Mouse (Mus musculus) lung, embryonic 16.5 days (tissue): ENCODE measurements around the gene Slc27a1. TPM values are rescaled to one million over a fixed set of nuclear protein-coding genes. Genes with fewer than 3 reads are reported as not detected.
A peak's percentile ranks its signal among the peaks of the same experiment; 100 is the strongest.

Experiments used
- ATAC-seq: fragments of 200-750 bp; cut with Nextera tagmentation; 2 replicates; pipeline ENCODE4 v1.8.0; 2017; ENCODE audit warnings: low read depth, mild to moderate bottlenecking, moderate library complexity
- H3K27ac ChIP-seq: fragments of 300-500 bp; sonication (generic); 2 replicates; pipeline ENCODE4 v1.5.1; 2014; ENCODE audit warnings: mild to moderate bottlenecking, control low read depth, low read length
- H3K27me3 ChIP-seq: fragments of 300-500 bp; sonication (generic); 2 replicates; pipeline ENCODE4 v1.6.1; 2014; ENCODE audit warnings: low read depth, low read length, mixed read lengths; ENCODE audit not compliant: control insufficient read depth, insufficient read depth
- H3K36me3 ChIP-seq: fragments of 300-500 bp; sonication (generic); 2 replicates; pipeline ENCODE4 v1.6.1; 2014; ENCODE audit warnings: low read length; ENCODE audit not compliant: control insufficient read depth, insufficient read depth
- H3K4me1 ChIP-seq: fragments of 300-500 bp; sonication (generic); replicated peaks from 2 replicates; pipeline ENCODE4 v1.6.1; 2014; ENCODE audit warnings: low read length, mixed read lengths; ENCODE audit not compliant: control insufficient read depth, insufficient read depth
- H3K4me2 ChIP-seq: fragments of 300-500 bp; sonication (generic); 2 replicates; pipeline ENCODE4 v1.6.1; 2014; ENCODE audit warnings: low read depth, low read length, control low read depth
- H3K4me3 ChIP-seq: fragments of 300-500 bp; sonication (generic); 2 replicates; pipeline ENCODE4 v1.5.1; 2014; ENCODE audit warnings: mild to moderate bottlenecking, low read length, control low read depth
- H3K9ac ChIP-seq: fragments of 300-500 bp; sonication (generic); 2 replicates; pipeline ENCODE4 v1.6.1; 2014; ENCODE audit warnings: low read length, control low read depth
- H3K9me3 ChIP-seq: fragments of 300-500 bp; sonication (generic); 2 replicates; pipeline ENCODE4 v1.6.1; 2016; ENCODE audit warnings: low read length; ENCODE audit not compliant: control insufficient read depth
- WGBS: fragments of 180-500 bp; shearing (Covaris S2); extraction: QIAGEN DNeasy Blood & Tissue Kit; methylation state at CpG from one replicate; pipeline ENCODE4 v1.1.7; 2014; 5-methylcytosine and 5-hydroxymethylcytosine counted together
- polyA plus RNA-seq: library from polyadenylated mRNA; unstranded; fragments of >200 nt; fragmentation: Nextera tagmentation; extraction: Ambion mirVana; gene quantifications from 2 replicates; pipeline ENCODE4 v1.2.1, GENCODE M21; 2015

Gene Slc27a1
- polyA plus RNA-seq, 1 experiment from 2014 or later = 39.5 TPM

DNA sequence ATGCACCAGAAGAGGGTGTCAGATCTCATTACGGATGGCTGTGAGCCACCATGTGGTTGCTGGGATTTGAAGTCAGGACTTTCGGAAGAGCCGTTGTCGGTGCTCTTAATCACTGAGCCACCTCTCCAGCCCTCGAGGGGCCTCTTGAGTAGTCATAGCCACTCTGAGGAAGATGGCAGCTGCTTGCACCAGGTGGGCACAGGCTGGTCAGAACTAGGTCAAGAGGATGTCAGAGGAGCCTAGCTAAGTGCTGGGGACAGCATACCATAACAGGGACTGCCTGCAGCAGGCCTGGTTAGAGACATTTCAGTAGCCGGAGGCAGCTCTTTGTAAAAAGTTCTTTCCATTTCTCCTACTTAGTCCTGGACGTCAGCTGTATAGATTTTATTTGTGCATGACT is 17.9 kb upstream of the Slc27a1 start:
- Histone ChIP-seq H3K9me3 (no peaks in the 10 kb centered on the region), H3K27me3 (no peaks in the 10 kb centered on the region), H3K4me2 (no peak overlapping the region), H3K4me3 (no peak overlapping the region), H3K27ac (no peak overlapping the region), H3K9ac (no peak overlapping the region), H3K36me3 (peaks cover 12% of the 10 kb centered on the region; the same call in 1 of the 2 replicates), H3K4me1 (0 out of 2 replicates have a peak, but pooled peaks cover 3% of the 10 kb centered on the region)
- 44% methylated on average over 7 of the region's 7 CpGs for WGBS
- no peak for ATAC-seq

DNA sequence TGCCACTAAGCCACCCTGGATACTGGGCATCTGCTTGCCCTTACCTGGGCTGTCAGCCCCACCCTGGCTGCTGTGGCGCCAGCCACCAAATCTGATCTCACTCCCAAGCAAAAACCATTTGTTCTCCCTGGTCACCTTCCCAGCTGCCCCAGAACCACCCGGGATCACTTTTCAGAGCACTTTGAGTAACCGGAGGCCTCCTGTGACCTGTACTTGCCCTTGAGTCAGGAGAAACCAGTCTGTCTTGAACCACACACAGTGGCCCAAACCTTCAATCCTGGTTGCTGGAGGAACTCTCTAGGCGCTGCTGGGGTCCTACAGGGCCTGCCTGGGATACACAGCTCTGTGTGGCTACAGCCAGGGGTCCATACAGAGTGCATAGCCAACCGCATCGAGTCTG is 15.9 kb upstream of the Slc27a1 start:
- peaks cover 10% of the 10 kb centered on the region for H3K27me3 ChIP-seq
- H3K4me1 ChIP-seq = 0 out of 2 replicates have a peak, but pooled peaks cover 3% of the 10 kb centered on the region
- 48% methylated on average over 6 of the region's 6 CpGs for WGBS
- no peak overlapping the region for H3K4me3 ChIP-seq
- H3K9me3 ChIP-seq = no peaks in the 10 kb centered on the region
- H3K9ac ChIP-seq = no peak overlapping the region
- no peak overlapping the region for H3K27ac ChIP-seq
- ATAC-seq = no peak
- peaks cover 8% of the 10 kb centered on the region; the same call in 1 of the 2 replicates for H3K36me3 ChIP-seq
- H3K4me2 ChIP-seq = no peak overlapping the region

DNA sequence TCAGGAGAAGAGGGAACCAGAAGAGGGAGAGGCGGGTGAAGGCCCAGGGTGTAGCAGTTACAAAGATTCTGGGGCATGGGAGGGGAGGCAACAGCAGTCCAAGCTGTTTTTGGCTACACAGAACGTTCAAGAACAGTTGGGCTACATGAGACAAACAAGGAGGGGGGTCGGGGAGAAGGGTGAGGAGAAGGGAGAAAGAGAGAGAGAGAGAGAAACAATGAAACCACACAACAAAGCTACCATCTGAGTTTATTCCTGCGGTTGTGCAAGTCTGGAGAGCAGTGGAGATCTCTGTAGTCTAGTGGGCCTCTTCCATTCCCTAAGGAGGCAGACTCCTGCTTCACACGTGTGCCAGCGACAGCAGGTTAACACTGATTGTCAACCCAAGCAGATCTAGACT is 14.7 kb upstream of the Slc27a1 start:
- Histone ChIP-seq H3K27me3 (peaks cover 22% of the 10 kb centered on the region), H3K27ac (peak overlapping the region; percentile 39; the same call in 1 of the 2 replicates), H3K4me3 (no peak overlapping the region), H3K36me3 (no peaks in the 10 kb centered on the region), H3K9me3 (no peaks in the 10 kb centered on the region), H3K9ac (no peak overlapping the region), H3K4me2 (no peak overlapping the region), H3K4me1 (peaks cover 7% of the 10 kb centered on the region; the same call in 1 of the 2 replicates)
- WGBS = 56% methylated on average over 6 of the region's 6 CpGs
- ATAC-seq = no peak

DNA sequence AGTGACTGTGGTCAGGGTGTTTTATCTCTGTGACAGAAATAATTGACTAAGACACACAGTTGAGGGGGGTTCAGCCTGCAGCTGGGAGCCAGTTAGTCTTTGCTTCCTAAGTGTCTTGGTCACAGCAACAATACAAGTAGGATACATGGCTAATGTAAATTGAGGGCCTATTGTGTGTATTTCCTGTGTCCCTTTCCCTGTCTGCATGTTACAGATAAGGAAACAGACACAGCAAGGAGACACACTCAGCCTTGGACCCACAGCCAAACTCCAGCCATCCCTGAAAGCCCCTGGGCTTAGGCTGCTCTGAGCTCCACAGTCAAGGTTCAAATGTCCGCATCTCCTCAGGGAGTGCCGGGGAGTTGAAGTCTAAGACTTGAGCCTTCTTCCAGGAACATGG is 14.0 kb upstream of the Slc27a1 start:
- ATAC-seq = peak; percentile 29; the same call in 1 of the 2 replicates
- Histone ChIP-seq H3K27me3 (peaks cover 27% of the 10 kb centered on the region), H3K4me1 (peaks cover 7% of the 10 kb centered on the region; the same call in 1 of the 2 replicates), H3K4me2 (no peak overlapping the region), H3K27ac (peak overlapping the region; percentile 3; the same call in 1 of the 2 replicates), H3K4me3 (no peak overlapping the region), H3K9me3 (no peaks in the 10 kb centered on the region), H3K9ac (no peak overlapping the region), H3K36me3 (no peaks in the 10 kb centered on the region)
- WGBS = 76% methylated on average over 2 of the region's 2 CpGs

DNA sequence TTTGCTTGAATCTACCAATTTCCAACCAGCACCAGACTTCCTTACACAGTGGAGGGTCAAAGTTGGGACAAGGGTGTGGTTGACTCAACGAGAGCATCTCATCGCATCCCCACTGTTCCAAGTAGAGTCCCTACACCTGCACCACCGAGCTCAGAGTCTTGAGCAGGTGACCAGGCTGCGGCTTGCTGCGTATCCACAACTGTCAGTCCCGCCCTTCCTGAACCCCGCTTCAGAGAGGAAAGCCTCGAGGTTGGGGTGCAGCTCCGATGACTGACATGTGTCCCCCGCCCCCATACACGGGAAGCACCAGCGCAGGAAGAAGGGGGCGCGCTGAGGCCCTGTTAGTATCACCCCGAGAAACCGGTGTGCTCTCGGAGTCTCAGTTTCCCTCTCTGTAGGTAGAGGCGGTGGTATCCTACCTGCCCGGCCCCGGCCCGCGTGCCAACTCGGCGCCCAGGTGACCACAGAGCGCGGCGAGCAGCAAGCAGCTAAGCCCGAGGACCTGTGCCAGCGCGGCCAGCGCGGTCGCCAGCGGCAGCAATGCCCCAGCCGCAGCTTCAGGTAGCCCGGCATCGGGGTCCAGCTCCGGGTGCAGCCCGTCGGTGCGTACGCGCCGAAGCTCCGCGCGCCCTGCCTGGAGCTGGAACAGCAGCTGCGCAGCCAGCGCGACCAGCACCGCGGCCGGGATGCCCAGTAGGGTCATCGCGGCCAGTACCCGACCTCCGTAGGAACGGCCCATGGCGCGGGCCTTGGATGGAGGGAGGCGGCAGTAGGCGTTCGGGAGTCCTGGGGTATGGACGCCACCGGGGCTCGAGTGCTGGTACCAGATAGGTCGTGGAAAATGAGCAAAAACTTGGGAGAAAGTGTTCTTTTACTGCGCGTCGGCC is 10.4 kb upstream of the Slc27a1 start, which contains the start of gene Tmem221:
Tmem221 (minus strand) TSS at position 801 of the 887 bp plus-strand sequence.
- H3K27me3 ChIP-seq = peaks cover 47% of the 10 kb centered on the region

DNA sequence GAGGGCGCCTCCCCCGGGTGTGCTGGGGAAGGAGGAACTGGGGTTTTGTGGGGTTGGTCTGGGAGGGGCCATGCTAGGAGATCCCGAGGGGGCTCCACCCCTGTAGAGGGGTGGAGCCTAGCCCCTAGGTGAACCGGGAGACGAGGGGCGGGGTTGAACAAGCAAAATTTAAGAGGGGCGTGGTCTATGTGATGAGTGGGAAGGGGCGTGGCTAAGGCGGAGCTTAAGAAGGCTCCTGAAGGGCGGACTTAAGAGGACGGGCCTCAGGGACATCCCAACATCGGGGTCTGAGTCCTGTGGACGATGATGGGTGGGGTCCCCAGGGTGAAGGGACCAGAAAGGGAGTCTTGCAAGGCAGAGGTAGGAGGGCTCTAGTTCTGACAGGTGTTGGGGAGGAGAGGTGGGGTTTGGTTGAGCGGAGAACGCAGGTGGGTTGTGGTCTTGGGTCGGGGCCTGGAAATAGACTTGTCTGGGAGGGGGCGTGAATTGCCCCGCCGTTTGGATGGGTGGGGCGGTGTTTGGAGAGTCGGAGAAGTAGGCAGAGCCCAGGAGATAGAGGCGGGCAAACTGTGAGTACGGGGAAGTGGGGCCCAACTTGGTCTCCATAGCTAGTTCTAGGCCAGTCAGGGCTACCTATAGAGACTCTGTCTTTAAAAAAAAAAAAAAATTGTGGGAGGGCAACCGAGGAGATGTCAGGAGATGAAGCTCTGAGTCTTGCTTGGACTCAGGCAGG is 9.6 kb upstream of the Slc27a1 start:
- Histone ChIP-seq H3K36me3 (no peaks in the 10 kb centered on the region), H3K27me3 (peaks cover 47% of the 10 kb centered on the region), H3K4me2 (peak overlapping the region; percentile 89), H3K9ac (peak overlapping the region; percentile 67), H3K27ac (no peak overlapping the region), H3K9me3 (0 out of 2 replicates have a peak, but pooled peaks cover 2% of the 10 kb centered on the region), H3K4me3 (peak overlapping the region; percentile 58), H3K4me1 (peaks cover 7% of the 10 kb centered on the region)
- ATAC-seq = peak; percentile 75
- 2% methylated on average over 24 of the region's 24 CpGs for WGBS

More for the DNA sequence above, 10.4 kb upstream of the Slc27a1 start, which contains the start of gene Tmem221:
- peak; percentile 11; the same call in 1 of the 2 replicates for ATAC-seq
- no peak within 1 kb of the TSS for H3K27ac ChIP-seq
- 3% methylated on average over 68 of the region's 70 CpGs for WGBS
- no peaks in the 10 kb centered on the region for H3K9me3 ChIP-seq
- H3K4me3 ChIP-seq = peak within 1 kb of the TSS; percentile 58
- H3K4me2 ChIP-seq = peak within 1 kb of the TSS; percentile 89
- H3K36me3 ChIP-seq = no peaks in the 10 kb centered on the region
- H3K4me1 ChIP-seq = peaks cover 10% of the 10 kb centered on the region
- H3K9ac ChIP-seq = peak within 1 kb of the TSS; percentile 67

DNA sequence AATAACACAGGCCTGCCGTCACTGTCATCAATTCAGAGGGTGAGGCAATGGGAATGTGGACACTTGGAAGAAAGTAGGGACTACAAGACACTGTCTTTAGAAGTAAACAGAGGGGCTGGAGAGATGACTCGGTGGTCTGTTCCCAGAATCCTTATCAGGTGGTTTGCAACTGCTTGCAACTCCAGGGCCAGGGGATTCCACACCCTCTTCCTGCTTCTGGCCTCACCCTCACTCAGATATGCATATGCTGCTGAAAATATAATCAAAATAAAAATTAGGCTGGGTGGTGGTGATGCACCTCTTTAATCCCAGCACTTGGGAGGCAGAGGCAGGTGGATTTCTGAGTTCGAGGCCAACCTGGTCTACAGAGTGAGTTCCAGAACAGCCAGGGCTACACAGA is 8.6 kb upstream of the Slc27a1 start:
- H3K4me2 ChIP-seq = no peak overlapping the region
- H3K9me3 ChIP-seq = 0 out of 2 replicates have a peak, but pooled peaks cover 2% of the 10 kb centered on the region
- H3K4me3 ChIP-seq = no peak overlapping the region
- WGBS = 62% methylated on average over 3 of the region's 3 CpGs
- H3K9ac ChIP-seq = no peak overlapping the region
- peaks cover 7% of the 10 kb centered on the region for H3K4me1 ChIP-seq
- H3K36me3 ChIP-seq = no peaks in the 10 kb centered on the region
- no peak for ATAC-seq
- peaks cover 47% of the 10 kb centered on the region for H3K27me3 ChIP-seq
- no peak overlapping the region for H3K27ac ChIP-seq

DNA sequence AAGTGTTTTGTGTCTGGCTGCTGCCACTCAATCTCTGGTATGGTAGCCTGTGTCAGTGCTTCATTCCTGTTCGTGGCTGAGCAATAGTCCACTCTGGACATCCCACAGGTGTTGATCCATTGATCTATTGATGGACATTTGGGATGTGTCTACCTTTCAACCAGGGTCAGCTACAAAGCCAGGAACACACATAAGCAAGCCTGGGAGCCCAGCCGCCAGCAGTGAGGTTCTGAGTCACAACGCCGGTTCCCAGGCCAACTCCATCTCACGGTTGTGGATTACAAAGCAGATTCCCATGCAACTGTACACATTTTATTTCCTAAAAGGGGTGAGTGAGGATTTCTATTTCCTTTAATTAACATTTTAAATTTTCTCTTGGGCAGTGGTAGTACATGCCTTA is 7.9 kb upstream of the Slc27a1 start:
- Histone ChIP-seq H3K4me2 (no peak overlapping the region), H3K27me3 (peaks cover 47% of the 10 kb centered on the region), H3K9me3 (0 out of 2 replicates have a peak, but pooled peaks cover 2% of the 10 kb centered on the region), H3K4me1 (peaks cover 7% of the 10 kb centered on the region), H3K4me3 (no peak overlapping the region), H3K27ac (no peak overlapping the region), H3K9ac (no peak overlapping the region), H3K36me3 (no peaks in the 10 kb centered on the region)
- ATAC-seq = no peak
- WGBS = 80% methylated on average over 5 of the region's 5 CpGs

DNA sequence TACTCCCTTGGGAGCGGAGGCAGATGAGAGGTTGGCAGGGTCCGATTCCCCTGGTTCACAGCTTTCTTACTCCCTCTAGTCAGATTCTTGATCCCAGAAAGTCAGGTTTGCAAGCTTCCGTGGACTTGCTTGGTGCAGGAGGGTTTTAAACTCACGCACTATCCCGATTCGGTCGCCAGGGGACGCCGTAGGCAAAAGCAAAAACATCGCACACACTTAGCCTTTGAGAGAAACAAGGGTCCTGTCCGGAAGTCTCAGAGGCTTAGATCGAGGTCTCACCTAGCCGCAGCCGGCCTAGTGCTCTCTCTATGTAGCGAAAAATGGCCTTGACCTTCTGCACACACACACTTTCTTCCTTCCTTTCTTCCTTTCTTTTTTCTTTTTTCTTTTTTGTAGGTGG is 7.3 kb upstream of the Slc27a1 start:
- peak; percentile 48 for ATAC-seq
- peaks cover 7% of the 10 kb centered on the region for H3K4me1 ChIP-seq
- H3K36me3 ChIP-seq = no peaks in the 10 kb centered on the region
- no peak overlapping the region for H3K9ac ChIP-seq
- peaks cover 47% of the 10 kb centered on the region for H3K27me3 ChIP-seq
- H3K4me2 ChIP-seq = no peak overlapping the region
- H3K4me3 ChIP-seq = no peak overlapping the region
- H3K9me3 ChIP-seq = 0 out of 2 replicates have a peak, but pooled peaks cover 2% of the 10 kb centered on the region
- H3K27ac ChIP-seq = no peak overlapping the region
- WGBS = 3% methylated on average over 15 of the region's 15 CpGs
